Comparison of ENCODE assay signal across 18 mouse cellular contexts in the genomic region with DNA sequence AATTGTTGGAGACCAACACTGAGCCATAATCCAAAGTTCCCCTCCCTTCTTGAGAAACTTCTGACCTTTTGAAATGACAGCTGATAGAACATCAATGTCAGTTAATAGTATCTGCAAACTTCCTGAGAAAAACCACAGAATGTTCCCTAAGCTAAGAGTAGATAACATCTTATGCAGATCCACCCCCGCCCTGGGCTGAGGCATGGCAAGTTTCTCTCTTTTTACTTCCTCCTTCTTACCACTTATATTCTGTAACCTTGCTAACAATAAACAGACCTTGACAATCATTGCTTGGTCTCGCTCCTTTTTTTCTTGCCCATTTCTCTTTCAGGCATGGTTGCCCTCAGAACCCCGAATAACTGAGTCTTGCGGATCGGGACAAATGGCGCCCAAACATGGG. TPM values are rescaled to one million over a fixed set of nuclear protein-coding genes. Genes with fewer than 3 reads are reported as not detected.
"Had no signal": no experiment of that assay in that cellular context is flagged by ENCODE, and none has a peak within 500 bp of the region (broad histone marks: within the 10 kb centered on the region; RNA-seq: fewer than 3 reads in every experiment).

No protein-coding gene starts in this region.

RNA-seq across cellular contexts. Expression of a gene that starts 42.2 kb away (rescaled TPM):
- total RNA-seq: megakaryocyte progenitor cell, adult 5-6 weeks; midbrain, postnatal 0 days; monocyte, adult 5-6 weeks had no signal
- polyA plus RNA-seq: liver, postnatal 0 days; lung, adult 2 months; lung, embryonic 15.5 days; lung, postnatal 0 days; macrophage; midbrain, embryonic 11.5 days; midbrain, embryonic 13.5 days; midbrain, embryonic 15.5 days; midbrain, postnatal 0 days; neural tube, embryonic 11.5 days; neural tube, embryonic 13.5 days; neural tube, embryonic 15.5 days; small intestine, adult 2 months; stomach, embryonic 14.5 days; stomach, embryonic 16.5 days; thymus, postnatal 0 days had no signal
